Mouse (Mus musculus) embryonic fibroblast, embryonic 13.5 days (primary cell): Measurements from ENCODE around the gene Bbs9.

Experiments
- CTCF ChIP-seq: IDR thresholded peaks from 2 replicates; pipeline ENCODE4 v1.5.1; 2011; ENCODE audit warnings: mild to moderate bottlenecking, control low read depth, low read length, moderate library complexity, borderline replicate concordance; ENCODE audit not compliant: insufficient read depth
- POLR2A ChIP-seq: IDR thresholded peaks from 2 replicates; pipeline ENCODE4 v1.6.1; 2011; ENCODE audit warnings: low read depth, mild to moderate bottlenecking, control low read depth, low read length, moderate library complexity

- TF ChIP-seq POLR2A (no peak), CTCF (no peak)
Measured at GRCm38 (mm10) chr9:22495133-22495532, 19.6 kb downstream of the Bbs9 start.
